In genomic region chr5:106989181-106989580, GRCm38 (mm10) we compare ENCODE assay signal across 12 mouse cellular contexts. TPM values are rescaled to one million over a fixed set of nuclear protein-coding genes. Genes with fewer than 3 reads are reported as not detected.
DNase-seq lines count a peak whose midpoint lies in the region; ATAC-seq and TF ChIP-seq lines count a peak whose summit lies in the region.
"Had no signal": no experiment of that assay in that cellular context is flagged by ENCODE, and none has a peak within 500 bp of the region (broad histone marks: within the 10 kb centered on the region; RNA-seq: fewer than 3 reads in every experiment).

No protein-coding gene starts in this region.

- H3K4me2 ChIP-seq in lung, embryonic 16.5 days (ENCODE audit: low read depth, low read length): no peak overlapping the region

- peak; percentile 48 for DNase-seq in urinary bladder, postnatal 14 days (ENCODE audit: low spot score)
- no peak for DNase-seq in urinary bladder, postnatal 10 days (ENCODE audit: low spot score)
- DNase-seq in kidney, adult 2 months: peak; percentile 52
- no peak for DNase-seq in frontal cortex, postnatal 25 days (ENCODE audit: low spot score in 2 of 2)
- DNase-seq in frontal cortex, postnatal 14 days (ENCODE audit: low spot score in 2 of 2): no peak
- no peak for DNase-seq in right cerebral cortex, postnatal 25 days
- DNase-seq: adrenal gland, adult 8-10 months; cerebellum, adult 8-10 months; right cerebral cortex, adult 18-20 months had no signal

- TF ChIP-seq POLR2A in kidney, adult 2 months (IDR thresholded peaks at IDR 0.05; ENCODE audit: low read depth, low read length): no peak

- H3K9ac ChIP-seq in lung, embryonic 16.5 days (ENCODE audit: low read length): no peak overlapping the region

- no peaks in the 10 kb centered on the region for H3K27me3 ChIP-seq in kidney, adult 2 months (replicated peaks; ENCODE audit: control insufficient read depth, insufficient read depth, low read length)
- no peaks in the 10 kb centered on the region for H3K27me3 ChIP-seq in lung, embryonic 16.5 days (ENCODE audit: control insufficient read depth, insufficient read depth, low read depth, low read length)

- no peak overlapping the region for H3K4me3 ChIP-seq in kidney, adult 2 months (ENCODE audit: insufficient read depth, low read depth, low read length)
- H3K4me3 ChIP-seq in lung, embryonic 16.5 days (ENCODE audit: low read length): no peak overlapping the region

- H3K27ac ChIP-seq in kidney, adult 2 months (ENCODE audit: insufficient read depth, low read depth, low read length): peak overlapping the region; percentile 55; the same call in 1 of the 2 replicates
- no peak overlapping the region for H3K27ac ChIP-seq in lung, embryonic 16.5 days (ENCODE audit: low read length)
- H3K27ac ChIP-seq: macrophage had no signal

- no peaks in the 10 kb centered on the region for H3K9me3 ChIP-seq in lung, embryonic 16.5 days (ENCODE audit: control insufficient read depth, low read length)
- H3K9me3 ChIP-seq: G1E had no signal

- WGBS in kidney, adult 2 months: 31% methylated on average over 8 of the region's 8 CpGs
- WGBS in lung, embryonic 16.5 days: 23% methylated on average over 8 of the region's 8 CpGs

- ATAC-seq in lung, embryonic 16.5 days (ENCODE audit: low read depth): peak; percentile 54

- no peaks in the 10 kb centered on the region for H3K4me1 ChIP-seq in kidney, adult 2 months (ENCODE audit: control insufficient read depth, insufficient read depth, low read length)
- H3K4me1 ChIP-seq in lung, embryonic 16.5 days (replicated peaks; ENCODE audit: control insufficient read depth, insufficient read depth, low read length): peaks cover 22% of the 10 kb centered on the region

- no peak for TF ChIP-seq CTCF in kidney, adult 2 months (conservative IDR thresholded peaks at IDR 0.05; ENCODE audit: insufficient read depth, insufficient read length, low read depth, low read length)

- no peaks in the 10 kb centered on the region for H3K36me3 ChIP-seq in kidney, adult 2 months (ENCODE audit: control insufficient read depth, insufficient read depth, low read length)
- peaks cover 2% of the 10 kb centered on the region; the same call in 1 of the 2 replicates for H3K36me3 ChIP-seq in lung, embryonic 16.5 days (ENCODE audit: control insufficient read depth, insufficient read depth, low read length)

RNA-seq across cellular contexts. Expression of gene Cdc7, which starts 25.1 kb away (rescaled TPM):
- 1.2 and 1.3 TPM in 2 replicates for polyA plus RNA-seq in kidney, adult 2 months (2012; rRNA removed)
- polyA plus RNA-seq in lung, embryonic 16.5 days (2015; fragmentation: Nextera tagmentation; extraction: Ambion mirVana): 46.6 and 48.6 TPM in 2 replicates

Comparison
In these comparisons a context has a peak if more than half of its experiments do, and no peak if none do; other contexts are left out.
1. DNase-seq: peak in urinary bladder, postnatal 14 days (single experiment) and kidney, adult 2 months (single experiment); none in urinary bladder, postnatal 10 days (single experiment), frontal cortex, postnatal 25 days (0 of 2), frontal cortex, postnatal 14 days (0 of 2) and right cerebral cortex, postnatal 25 days (single experiment).
2. RNA of gene Cdc7, which starts 25.1 kb away (polyA plus RNA-seq): 46.6 to 48.6 TPM in lung, embryonic 16.5 days; 1.2 to 1.3 TPM in kidney, adult 2 months; every median in the first group is over 10 times any median in the second.